Mouse (Mus musculus) midbrain, embryonic 12.5 days (tissue): ENCODE measurements around the gene Pde12. TPM values are rescaled to one million over a fixed set of nuclear protein-coding genes. Genes with fewer than 3 reads are reported as not detected.

ENCODE experiments used
- ATAC-seq: fragments of 200-750 bp; cut with Nextera tagmentation; 2 replicates; pipeline ENCODE4 v1.8.0; 2017; ENCODE audit warnings: low read depth, moderate TSS enrichment, moderate library complexity; ENCODE audit not compliant: low FRiP score
- H3K27ac ChIP-seq: fragments of 300-500 bp; sonication (generic); replicated peaks from 2 replicates; pipeline ENCODE4 v1.5.1; 2016; ENCODE audit warnings: mild to moderate bottlenecking
- H3K27me3 ChIP-seq: fragments of 300-500 bp; sonication (generic); 2 replicates; pipeline ENCODE4 v1.6.1; 2016; ENCODE audit warnings: mild to moderate bottlenecking
- H3K36me3 ChIP-seq: fragments of 300-500 bp; sonication (generic); 2 replicates; pipeline ENCODE4 v1.6.1; 2016
- H3K4me1 ChIP-seq: fragments of 300-500 bp; sonication (generic); 2 replicates; pipeline ENCODE4 v1.6.1; 2016
- H3K4me2 ChIP-seq: fragments of 300-500 bp; sonication (generic); replicated peaks from 2 replicates; pipeline ENCODE4 v1.6.1; 2016; ENCODE audit warnings: mild to moderate bottlenecking, moderate library complexity
- H3K4me3 ChIP-seq: fragments of 300-500 bp; sonication (generic); 2 replicates; pipeline ENCODE4 v1.5.1; 2016; ENCODE audit warnings: mild to moderate bottlenecking
- H3K9ac ChIP-seq: fragments of 300-500 bp; sonication (generic); replicated peaks from 2 replicates; pipeline ENCODE4 v1.6.1; 2016; ENCODE audit warnings: mild to moderate bottlenecking, moderate library complexity
- H3K9me3 ChIP-seq: fragments of 300-500 bp; sonication (generic); 2 replicates; pipeline ENCODE4 v1.6.1; 2016; ENCODE audit warnings: mild to moderate bottlenecking
- WGBS: fragments of 180-500 bp; shearing (Covaris S2); methylation state at CpG from one replicate; pipeline ENCODE4 v1.1.7; 2016; 5-methylcytosine and 5-hydroxymethylcytosine counted together
- microRNA-seq: library from miRNA; unstranded; fragments of <30 nt; microRNA quantifications from one replicate; pipeline ENCODE4, GENCODE M21; 2017
- polyA plus RNA-seq: library from polyadenylated mRNA; unstranded; fragments of >200 nt; fragmentation: Nextera tagmentation; extraction: Ambion mirVana; gene quantifications from 2 replicates; pipeline ENCODE4 v1.2.1, GENCODE M21; 2016

Pde12 gene
- polyA plus RNA-seq, 1 experiment from 2014 or later, result 12.9 TPM

DNA sequence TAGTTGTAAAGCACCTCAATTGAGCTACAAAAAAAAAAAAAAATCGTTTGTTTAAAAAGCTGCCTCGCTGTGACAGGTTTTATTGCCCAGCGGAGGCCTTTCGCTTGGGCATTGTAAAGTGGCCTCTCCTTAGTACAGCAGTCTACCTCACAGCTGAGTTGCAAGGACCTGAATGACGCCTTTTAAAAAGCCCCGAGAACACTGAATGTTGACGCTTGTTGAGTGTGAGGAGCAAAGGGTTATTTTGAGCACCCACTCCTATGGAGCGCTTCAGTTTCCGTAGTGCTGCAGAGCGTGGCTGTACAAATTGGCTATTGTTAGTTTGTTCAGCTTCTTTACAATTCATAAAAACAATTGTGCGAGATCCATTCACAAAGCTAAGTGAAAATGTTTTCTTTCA lies 30.4 kb downstream of the Pde12 start:
- Histone ChIP-seq H3K27me3 (no peaks in the 10 kb centered on the region), H3K4me3 (peak overlapping the region; percentile 94), H3K36me3 (no peaks in the 10 kb centered on the region), H3K4me1 (peaks cover 20% of the 10 kb centered on the region), H3K9ac (peak overlapping the region; percentile 96), H3K4me2 (peak overlapping the region; percentile 89), H3K9me3 (no peaks in the 10 kb centered on the region), H3K27ac (no peak overlapping the region)
- no peak for ATAC-seq
- 5% methylated on average over 11 of the region's 11 CpGs for WGBS

DNA sequence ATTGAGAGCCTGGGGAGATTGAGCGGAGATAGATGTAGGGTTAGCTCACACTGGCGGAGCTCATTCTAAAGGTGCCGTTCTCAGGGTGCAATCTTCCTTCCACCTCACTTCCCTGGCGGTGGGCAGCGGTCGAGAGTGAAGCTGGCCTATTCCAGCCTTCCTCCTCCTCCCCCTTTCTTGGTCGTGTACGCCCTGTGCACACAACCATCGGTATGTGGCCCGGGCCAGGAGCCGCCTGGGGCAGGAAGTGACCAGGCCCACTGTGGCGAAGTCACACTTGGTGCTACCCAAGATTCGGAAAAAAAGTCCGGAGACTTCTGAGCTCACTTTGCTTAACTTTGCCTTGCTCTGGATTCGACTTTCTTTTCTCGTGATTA lies 31.0 kb downstream of the Pde12 start:
- under 1% methylated on average over 16 of the region's 16 CpGs for WGBS
- Histone ChIP-seq H3K9ac (peak overlapping the region; percentile 96), H3K27me3 (no peaks in the 10 kb centered on the region), H3K4me1 (peaks cover 20% of the 10 kb centered on the region), H3K27ac (peak overlapping the region; percentile 95), H3K4me2 (peak overlapping the region; percentile 89), H3K4me3 (peak overlapping the region; percentile 94), H3K9me3 (no peaks in the 10 kb centered on the region), H3K36me3 (no peaks in the 10 kb centered on the region)
- ATAC-seq, result 0 out of 2 replicates have a peak, but pooled peaks have one; percentile 3

DNA sequence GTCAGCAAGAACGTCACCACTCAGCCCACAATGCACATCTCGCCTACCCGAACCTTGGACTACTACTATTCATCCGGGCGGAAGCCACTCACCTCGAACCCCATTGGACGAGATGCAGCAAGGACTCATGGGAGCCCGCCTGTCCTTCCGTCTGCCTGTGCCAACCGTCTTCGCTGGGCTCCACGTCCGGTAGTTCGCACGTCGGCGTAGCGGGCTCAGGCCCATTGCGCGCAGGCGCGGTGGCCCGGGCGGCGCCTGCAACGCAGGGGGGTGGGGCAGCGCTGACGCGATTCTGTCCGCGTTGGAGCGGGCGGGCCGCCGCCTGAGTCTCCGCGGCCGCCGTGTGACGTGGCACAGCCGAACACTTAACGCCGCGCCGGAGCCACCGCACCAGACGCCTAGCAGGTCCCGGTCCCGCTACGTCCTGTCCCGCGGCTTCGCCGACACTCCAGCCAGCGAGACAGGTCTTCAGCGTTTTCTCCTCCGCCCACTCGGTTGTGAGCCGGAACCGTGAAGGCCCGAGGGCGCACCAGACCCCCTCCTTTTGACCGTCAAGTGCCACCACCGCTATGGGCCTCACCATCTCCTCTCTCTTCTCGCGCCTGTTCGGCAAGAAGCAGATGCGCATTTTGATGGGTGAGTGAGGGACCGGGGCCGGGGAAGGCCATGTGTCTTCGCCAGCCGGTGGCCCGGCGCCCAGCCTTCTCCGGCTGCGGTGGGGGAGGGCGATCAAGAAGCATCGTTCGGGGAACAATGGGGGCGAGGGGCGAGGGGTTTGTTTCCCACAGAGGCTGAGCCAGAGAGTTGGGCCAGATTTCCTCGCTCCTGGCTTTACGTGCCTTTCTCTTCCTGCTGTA lies 31.6 kb downstream of the Pde12 start, which contains the start of gene Arf4:
TSS of gene Arf4 (plus strand) at position 224 of the 857 bp plus-strand sequence.
- Histone ChIP-seq H3K9me3 (no peaks in the 10 kb centered on the region), H3K9ac (peak within 1 kb of the TSS; percentile 96), H3K4me2 (peak within 1 kb of the TSS; percentile 89), H3K4me3 (peak within 1 kb of the TSS; percentile 94), H3K4me1 (peaks cover 20% of the 10 kb centered on the region), H3K27me3 (no peaks in the 10 kb centered on the region), H3K36me3 (no peaks in the 10 kb centered on the region), H3K27ac (peak within 1 kb of the TSS; percentile 95)
- under 1% methylated on average over 80 of the region's 83 CpGs for WGBS
- ATAC-seq, result peak; percentile 99

DNA sequence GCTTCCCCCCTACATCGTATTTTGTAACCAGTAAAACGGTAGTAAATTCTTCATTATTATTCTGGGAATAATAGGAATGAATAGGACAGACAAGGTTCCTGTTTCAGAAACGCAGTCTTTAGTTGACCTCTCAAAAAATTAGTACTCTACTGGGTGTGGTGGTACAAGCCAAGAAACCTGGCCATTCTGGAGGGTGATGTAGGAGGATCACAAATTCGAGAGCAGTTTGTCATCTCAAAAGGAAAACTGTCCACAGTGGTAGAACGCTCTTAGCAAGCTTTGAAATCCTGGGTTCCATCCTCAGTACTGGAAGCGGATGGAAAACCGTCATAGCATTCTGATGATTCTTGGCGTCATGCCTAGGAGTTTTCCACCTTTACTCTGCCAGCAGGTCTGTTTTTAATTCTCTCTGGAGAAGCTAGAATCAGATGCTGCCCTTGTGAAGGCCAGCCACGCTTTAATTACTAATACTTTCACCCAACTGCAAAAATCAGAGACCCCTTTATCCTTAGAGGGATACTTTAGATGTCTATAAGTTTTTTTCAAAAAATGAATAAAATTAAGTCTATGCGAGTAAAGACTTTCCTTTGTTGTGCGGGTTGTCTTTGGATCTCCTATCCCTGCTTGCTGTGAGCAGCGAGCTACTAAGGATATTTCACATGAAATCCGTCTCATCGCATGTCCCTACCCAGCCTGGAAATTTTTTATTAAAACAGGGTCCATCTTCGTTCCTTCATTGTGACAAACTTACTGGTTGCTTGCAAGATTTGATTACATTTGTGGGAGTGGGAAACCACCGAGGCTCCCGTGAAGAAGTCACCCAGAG lies 32.4 kb downstream of the Pde12 start:
- Histone ChIP-seq H3K27me3 (no peaks in the 10 kb centered on the region), H3K4me3 (peak overlapping the region; percentile 94), H3K4me1 (peaks cover 20% of the 10 kb centered on the region), H3K27ac (peak overlapping the region; percentile 95), H3K4me2 (peak overlapping the region; percentile 89), H3K36me3 (peaks cover 4% of the 10 kb centered on the region), H3K9ac (peak overlapping the region; percentile 61), H3K9me3 (no peaks in the 10 kb centered on the region)
- WGBS, result 33% methylated on average over 17 of the region's 17 CpGs
- peak; percentile 24; the same call in 1 of the 2 replicates for ATAC-seq

DNA sequence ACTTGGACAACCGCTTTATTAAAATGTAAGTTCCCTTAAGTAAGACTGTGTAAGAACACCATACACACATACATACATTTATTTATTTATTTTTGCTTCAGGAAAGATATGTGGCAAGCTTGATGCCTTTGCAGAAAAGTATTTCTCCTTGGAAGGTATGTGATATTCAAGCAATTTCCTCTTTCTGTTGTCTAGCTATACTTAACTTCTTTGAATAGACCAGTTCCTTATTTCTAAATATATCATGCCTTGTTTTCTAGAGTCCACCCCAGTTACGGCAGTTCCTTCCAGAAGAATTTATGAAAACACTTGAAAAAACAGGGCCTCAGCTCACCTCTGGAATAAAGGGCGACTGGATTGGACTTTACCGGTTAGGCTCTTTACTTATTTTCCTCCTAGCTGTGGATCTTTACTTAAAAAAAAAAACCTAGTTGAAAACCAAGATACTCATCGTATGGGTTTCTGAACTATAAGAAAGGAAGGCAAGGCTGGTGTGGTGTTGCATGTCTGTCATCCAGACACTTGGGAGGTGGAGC lies 43.0 kb downstream of the Pde12 start:
- no peak for ATAC-seq
- Histone ChIP-seq H3K4me3 (no peak overlapping the region), H3K4me2 (no peak overlapping the region), H3K27ac (no peak overlapping the region), H3K27me3 (no peaks in the 10 kb centered on the region), H3K36me3 (peaks cover 80% of the 10 kb centered on the region), H3K4me1 (no peaks in the 10 kb centered on the region), H3K9me3 (no peaks in the 10 kb centered on the region), H3K9ac (no peak overlapping the region)
- 95% methylated on average over 5 of the region's 5 CpGs for WGBS

DNA sequence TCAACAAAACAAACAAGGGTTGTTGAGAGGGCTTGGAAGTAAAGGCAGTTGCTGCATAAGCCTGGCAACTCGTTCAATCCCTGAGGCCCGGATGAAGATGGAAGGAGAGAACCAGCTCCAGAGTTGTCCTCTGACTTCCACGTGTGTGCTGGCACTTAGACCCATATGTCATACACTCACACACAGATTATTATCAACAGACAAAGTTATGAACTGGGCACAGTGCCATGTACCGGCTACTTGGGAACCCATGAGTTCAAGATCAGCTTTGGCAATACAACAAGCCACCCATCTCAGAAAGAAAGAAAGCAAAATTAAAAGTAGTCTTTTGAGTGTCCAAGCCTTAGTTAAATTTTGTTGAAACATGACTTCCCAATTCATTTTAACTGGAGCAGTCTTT lies 44.4 kb downstream of the Pde12 start:
- Histone ChIP-seq H3K9me3 (no peaks in the 10 kb centered on the region), H3K27ac (no peak overlapping the region), H3K4me3 (no peak overlapping the region), H3K4me1 (no peaks in the 10 kb centered on the region), H3K27me3 (no peaks in the 10 kb centered on the region), H3K9ac (no peak overlapping the region), H3K4me2 (no peak overlapping the region), H3K36me3 (peaks cover 86% of the 10 kb centered on the region)
- no peak for ATAC-seq
- 95% methylated on average over 4 of the region's 4 CpGs for WGBS

DNA sequence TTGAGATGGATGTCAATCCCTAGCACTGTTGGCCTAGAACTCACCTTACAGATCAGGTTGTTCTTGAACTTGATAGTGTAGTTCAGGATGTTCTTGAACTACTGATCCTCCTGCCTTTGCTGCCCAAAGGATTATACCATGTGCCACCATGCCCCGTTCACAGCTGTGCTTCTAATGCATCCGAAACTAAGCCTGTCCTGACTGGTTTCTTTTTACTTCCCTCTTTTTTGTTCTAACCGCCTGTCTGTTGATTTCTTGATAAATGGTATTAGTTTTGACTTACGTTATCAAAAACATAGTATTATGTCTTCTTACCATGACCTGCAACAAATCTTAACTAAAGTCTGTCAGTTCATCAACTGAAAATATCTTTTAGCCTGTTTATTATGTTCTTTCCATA lies 59.0 kb downstream of the Pde12 start:
- H3K36me3 ChIP-seq, result peaks cover 68% of the 10 kb centered on the region
- no peak overlapping the region for H3K4me2 ChIP-seq
- WGBS, result 92% methylated on average over 4 of the region's 4 CpGs
- ATAC-seq, result no peak
- no peak overlapping the region for H3K9ac ChIP-seq
- no peaks in the 10 kb centered on the region for H3K27me3 ChIP-seq
- no peak overlapping the region for H3K27ac ChIP-seq
- H3K4me3 ChIP-seq, result no peak overlapping the region
- no peaks in the 10 kb centered on the region for H3K9me3 ChIP-seq
- H3K4me1 ChIP-seq, result no peaks in the 10 kb centered on the region

Small RNA genes within 50 kb of the gene (microRNA-seq; reads per million reads assigned to microRNA genes)
- gene Mir7672, result not detected

Other genes with a start within 250 kb of the Pde12 start
- 22.1 and 25.5 TPM in 2 replicates for gene Slmap, start 135.0 kb downstream of the Pde12 start, polyA plus RNA-seq
- gene Dennd6a, start 96.0 kb downstream of the Pde12 start, polyA plus RNA-seq, result 27.9 and 31.7 TPM in 2 replicates
- 531 and 542 TPM in 2 replicates for gene Arf4, start 31.8 kb downstream of the Pde12 start, polyA plus RNA-seq
- not detected in 2 replicates for gene Dnah12, start 23.4 kb upstream of the Pde12 start, polyA plus RNA-seq
- gene Asb14, start 224.7 kb upstream of the Pde12 start, polyA plus RNA-seq, result 0.30 TPM in 1 of 2 replicates, not detected in the other